Mouse (Mus musculus): ENCODE results near the gene Lyrm7. TPM values are rescaled to one million over a fixed set of nuclear protein-coding genes. Genes with fewer than 3 reads are reported as not detected.

Gene Lyrm7
- polyA plus RNA-seq, 1 experiment from 2014 or later = 8.6 TPM

- Histone ChIP-seq H3K4me1 (replicated peaks; ENCODE audit: control insufficient read depth, insufficient read depth, low read length) (peaks cover 13% of the 10 kb centered on the region; the same call in 1 of the 2 replicates), H3K27ac (ENCODE audit: low read depth, low read length) (no peak overlapping the region), H3K4me3 (ENCODE audit: low read depth, low read length) (no peak overlapping the region), H3K36me3 (ENCODE audit: control insufficient read depth, insufficient read depth, low read length) (no peaks in the 10 kb centered on the region), H3K4me2 (ENCODE audit: low read depth, low read length, severe bottlenecking) (no peak overlapping the region), H3K27me3 (ENCODE audit: control insufficient read depth, insufficient read depth, low read length) (no peaks in the 10 kb centered on the region), H3K9ac (ENCODE audit: low read length) (no peak overlapping the region), H3K9me3 (ENCODE audit: control insufficient read depth, low read length) (no peaks in the 10 kb centered on the region)
- DNase-seq (ENCODE audit: low spot score) (no peak), ATAC-seq (replicated peaks; ENCODE audit: low FRiP score) (no peak)
- 93% methylated on average over 5 of the region's 5 CpGs for WGBS
Measured at GRCm38 (mm10) chr11:54809582-54809981, 51.1 kb downstream of the Lyrm7 start.

GRCm38 (mm10) chr11:54808177-54808576, 52.5 kb downstream of the Lyrm7 start:
- Histone ChIP-seq H3K4me2 (ENCODE audit: low read depth, low read length, severe bottlenecking) (no peak overlapping the region), H3K4me1 (replicated peaks; ENCODE audit: control insufficient read depth, insufficient read depth, low read length) (peaks cover 10% of the 10 kb centered on the region; the same call in 1 of the 2 replicates), H3K36me3 (ENCODE audit: control insufficient read depth, insufficient read depth, low read length) (no peaks in the 10 kb centered on the region), H3K4me3 (ENCODE audit: low read depth, low read length) (no peak overlapping the region), H3K9ac (ENCODE audit: low read length) (no peak overlapping the region), H3K27me3 (ENCODE audit: control insufficient read depth, insufficient read depth, low read length) (no peaks in the 10 kb centered on the region), H3K27ac (ENCODE audit: low read depth, low read length) (no peak overlapping the region), H3K9me3 (ENCODE audit: control insufficient read depth, low read length) (no peaks in the 10 kb centered on the region)
- 84% methylated on average over 4 of the region's 4 CpGs for WGBS
- no peak for DNase-seq (ENCODE audit: low spot score)
- no peak for ATAC-seq (replicated peaks; ENCODE audit: low FRiP score)

DNA sequence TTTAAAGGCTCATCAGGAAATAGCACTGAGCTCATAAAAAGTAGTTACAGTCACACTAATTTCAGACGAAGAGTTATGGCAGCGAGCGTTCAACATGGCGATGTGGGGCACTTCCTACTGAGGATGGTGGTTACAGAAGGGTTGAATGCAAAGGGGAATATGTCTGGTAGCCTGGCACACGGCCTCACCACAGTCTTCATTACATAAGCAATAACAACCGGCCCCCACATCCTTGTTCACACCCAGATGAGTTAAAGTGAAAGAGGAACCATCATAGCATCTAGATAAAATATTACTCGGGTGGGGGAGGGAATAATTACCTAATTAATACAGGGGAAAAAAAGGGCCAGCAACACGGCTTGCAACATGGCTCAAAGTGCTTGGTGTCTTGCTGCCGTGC, 53.0 kb downstream of the Lyrm7 start:
- no peak overlapping the region for H3K4me2 ChIP-seq (ENCODE audit: low read depth, low read length, severe bottlenecking)
- no peak overlapping the region for H3K4me3 ChIP-seq (ENCODE audit: low read depth, low read length)
- ATAC-seq (replicated peaks; ENCODE audit: low FRiP score) (no peak), DNase-seq (ENCODE audit: low spot score) (no peak)
- H3K36me3 ChIP-seq (ENCODE audit: control insufficient read depth, insufficient read depth, low read length) = no peaks in the 10 kb centered on the region
- H3K4me1 ChIP-seq (replicated peaks; ENCODE audit: control insufficient read depth, insufficient read depth, low read length) = peaks cover 5% of the 10 kb centered on the region; the same call in 1 of the 2 replicates
- WGBS = 85% methylated on average over 9 of the region's 9 CpGs
- no peak overlapping the region for H3K9ac ChIP-seq (ENCODE audit: low read length)
- no peaks in the 10 kb centered on the region for H3K27me3 ChIP-seq (ENCODE audit: control insufficient read depth, insufficient read depth, low read length)
- no peaks in the 10 kb centered on the region for H3K9me3 ChIP-seq (ENCODE audit: control insufficient read depth, low read length)
- H3K27ac ChIP-seq (ENCODE audit: low read depth, low read length) = no peak overlapping the region

DNA sequence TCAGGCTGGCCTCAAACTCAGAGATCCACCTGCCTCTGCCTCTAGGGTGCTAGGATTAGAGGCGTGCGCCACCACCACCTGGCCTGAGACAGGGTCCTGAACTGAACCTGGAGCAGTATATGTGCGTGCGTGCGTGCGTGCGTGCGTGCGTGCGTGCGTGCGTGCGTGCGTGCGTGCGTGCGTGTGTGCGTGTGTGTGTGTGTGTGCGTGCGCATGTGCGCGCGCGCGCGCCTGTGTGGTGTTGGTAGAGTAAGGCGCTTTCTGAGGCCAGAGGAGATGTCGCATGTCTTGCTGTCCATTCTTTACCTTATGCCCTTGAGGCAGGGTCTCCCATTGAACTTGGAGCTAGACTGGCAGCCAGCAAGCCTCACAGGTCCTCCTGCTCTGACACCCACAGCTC, 53.8 kb downstream of the Lyrm7 start:
- no peaks in the 10 kb centered on the region for H3K27me3 ChIP-seq (ENCODE audit: control insufficient read depth, insufficient read depth, low read length)
- H3K9me3 ChIP-seq (ENCODE audit: control insufficient read depth, low read length) = no peaks in the 10 kb centered on the region
- no peak overlapping the region for H3K27ac ChIP-seq (ENCODE audit: low read depth, low read length)
- no peak overlapping the region for H3K4me2 ChIP-seq (ENCODE audit: low read depth, low read length, severe bottlenecking)
- ATAC-seq (replicated peaks; ENCODE audit: low FRiP score) (no peak), DNase-seq (ENCODE audit: low spot score) (no peak)
- WGBS = 89% methylated on average over 28 of the region's 28 CpGs
- H3K4me3 ChIP-seq (ENCODE audit: low read depth, low read length) = no peak overlapping the region
- no peaks in the 10 kb centered on the region for H3K36me3 ChIP-seq (ENCODE audit: control insufficient read depth, insufficient read depth, low read length)
- no peak overlapping the region for H3K9ac ChIP-seq (ENCODE audit: low read length)
- H3K4me1 ChIP-seq (replicated peaks; ENCODE audit: control insufficient read depth, insufficient read depth, low read length) = no peaks in the 10 kb centered on the region; the same call in 1 of the 2 replicates

GRCm38 (mm10) chr11:54805196-54805595, 55.5 kb downstream of the Lyrm7 start:
- 95% methylated on average over 4 of the region's 4 CpGs for WGBS
- H3K9me3 ChIP-seq (ENCODE audit: control insufficient read depth, low read length) = no peaks in the 10 kb centered on the region
- no peak for DNase-seq (ENCODE audit: low spot score)

DNA sequence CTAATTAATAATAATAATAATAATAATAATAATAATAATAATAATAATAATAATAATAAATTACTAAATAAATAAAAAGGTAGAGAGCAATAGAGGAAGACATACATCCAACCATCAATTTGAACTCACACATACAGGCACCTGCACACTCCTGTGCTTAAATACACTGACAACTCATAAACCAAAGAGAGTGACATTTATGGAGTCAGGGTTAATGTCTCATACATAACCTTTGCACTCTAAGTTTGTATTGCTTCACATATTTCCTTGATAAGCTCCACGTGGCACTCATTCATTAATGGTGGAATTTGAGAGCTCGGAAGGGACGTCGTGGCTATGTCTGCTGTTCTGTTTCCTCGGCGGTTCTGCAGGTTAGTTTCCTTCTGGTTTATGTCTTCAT, 58.1 kb downstream of the Lyrm7 start:
- H3K4me2 ChIP-seq (ENCODE audit: low read depth, low read length, severe bottlenecking) = no peak overlapping the region
- H3K27me3 ChIP-seq (ENCODE audit: control insufficient read depth, insufficient read depth, low read length) = no peaks in the 10 kb centered on the region
- 76% methylated on average over 6 of the region's 6 CpGs for WGBS
- no peak overlapping the region for H3K4me3 ChIP-seq (ENCODE audit: low read depth, low read length)
- no peaks in the 10 kb centered on the region for H3K36me3 ChIP-seq (ENCODE audit: control insufficient read depth, insufficient read depth, low read length)
- DNase-seq (ENCODE audit: low spot score) (no peak), ATAC-seq (replicated peaks; ENCODE audit: low FRiP score) (no peak)
- no peaks in the 10 kb centered on the region for H3K9me3 ChIP-seq (ENCODE audit: control insufficient read depth, low read length)
- H3K9ac ChIP-seq (ENCODE audit: low read length) = no peak overlapping the region
- no peaks in the 10 kb centered on the region for H3K4me1 ChIP-seq (replicated peaks; ENCODE audit: control insufficient read depth, insufficient read depth, low read length)
- no peak overlapping the region for H3K27ac ChIP-seq (ENCODE audit: low read depth, low read length)

More at GRCm38 (mm10) chr11:54805196-54805595, 55.5 kb downstream of the Lyrm7 start:
- ATAC-seq (replicated peaks; ENCODE audit: low FRiP score) = no peak
- no peaks in the 10 kb centered on the region for H3K4me1 ChIP-seq (replicated peaks; ENCODE audit: control insufficient read depth, insufficient read depth, low read length)
- H3K27ac ChIP-seq (ENCODE audit: low read depth, low read length) = no peak overlapping the region
- H3K9ac ChIP-seq (ENCODE audit: low read length) = no peak overlapping the region
- no peaks in the 10 kb centered on the region for H3K27me3 ChIP-seq (ENCODE audit: control insufficient read depth, insufficient read depth, low read length)
- no peak overlapping the region for H3K4me3 ChIP-seq (ENCODE audit: low read depth, low read length)
- no peaks in the 10 kb centered on the region for H3K36me3 ChIP-seq (ENCODE audit: control insufficient read depth, insufficient read depth, low read length)
- H3K4me2 ChIP-seq (ENCODE audit: low read depth, low read length, severe bottlenecking) = no peak overlapping the region

- no peaks in the 10 kb centered on the region for H3K9me3 ChIP-seq (ENCODE audit: control insufficient read depth, low read length)
- no peaks in the 10 kb centered on the region for H3K27me3 ChIP-seq (ENCODE audit: control insufficient read depth, insufficient read depth, low read length)
- no peak for DNase-seq (ENCODE audit: low spot score)
- 83% methylated on average over 6 of the region's 6 CpGs for WGBS
- no peak for ATAC-seq (replicated peaks; ENCODE audit: low FRiP score)
- no peaks in the 10 kb centered on the region for H3K4me1 ChIP-seq (replicated peaks; ENCODE audit: control insufficient read depth, insufficient read depth, low read length)
- no peak overlapping the region for H3K4me2 ChIP-seq (ENCODE audit: low read depth, low read length, severe bottlenecking)
- H3K9ac ChIP-seq (ENCODE audit: low read length) = no peak overlapping the region
- no peak overlapping the region for H3K27ac ChIP-seq (ENCODE audit: low read depth, low read length)
- H3K36me3 ChIP-seq (ENCODE audit: control insufficient read depth, insufficient read depth, low read length) = no peaks in the 10 kb centered on the region
- no peak overlapping the region for H3K4me3 ChIP-seq (ENCODE audit: low read depth, low read length)
Measured at GRCm38 (mm10) chr11:54801791-54802558, 58.7 kb downstream of the Lyrm7 start.

DNA sequence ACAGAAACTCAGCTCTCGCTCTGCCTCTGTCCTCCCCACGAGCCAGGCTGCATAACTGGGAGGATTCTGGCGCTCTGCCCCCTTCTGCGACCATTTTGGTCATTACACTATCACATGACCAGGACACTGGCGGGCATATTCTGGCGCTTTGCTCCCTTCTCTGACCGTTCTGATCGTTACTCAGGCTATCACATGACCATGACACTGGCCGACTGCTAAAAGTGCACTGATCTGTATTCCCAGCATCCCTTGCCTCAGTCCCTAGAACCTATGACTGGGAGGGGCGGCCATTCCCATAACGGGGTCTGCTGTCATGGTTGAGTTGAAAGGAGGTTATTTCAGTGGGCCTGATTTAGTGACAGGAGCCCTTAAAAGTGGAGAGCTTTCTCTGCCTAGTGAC, 64.2 kb downstream of the Lyrm7 start:
- no peak overlapping the region for H3K27ac ChIP-seq (ENCODE audit: low read depth, low read length)
- no peak for DNase-seq (ENCODE audit: low spot score)
- no peak overlapping the region for H3K9ac ChIP-seq (ENCODE audit: low read length)
- H3K36me3 ChIP-seq (ENCODE audit: control insufficient read depth, insufficient read depth, low read length) = no peaks in the 10 kb centered on the region
- H3K4me1 ChIP-seq (replicated peaks; ENCODE audit: control insufficient read depth, insufficient read depth, low read length) = peaks cover 2% of the 10 kb centered on the region; the same call in 1 of the 2 replicates
- no peak overlapping the region for H3K4me3 ChIP-seq (ENCODE audit: low read depth, low read length)
- WGBS = 87% methylated on average over 11 of the region's 11 CpGs
- no peak overlapping the region for H3K4me2 ChIP-seq (ENCODE audit: low read depth, low read length, severe bottlenecking)
- no peaks in the 10 kb centered on the region for H3K9me3 ChIP-seq (ENCODE audit: control insufficient read depth, low read length)
- no peaks in the 10 kb centered on the region for H3K27me3 ChIP-seq (ENCODE audit: control insufficient read depth, insufficient read depth, low read length)
- no peak for ATAC-seq (replicated peaks; ENCODE audit: low FRiP score)

GRCm38 (mm10) chr11:54794678-54795077, 66.0 kb downstream of the Lyrm7 start:
- no peaks in the 10 kb centered on the region for H3K36me3 ChIP-seq (ENCODE audit: control insufficient read depth, insufficient read depth, low read length)
- no peak for ATAC-seq (replicated peaks; ENCODE audit: low FRiP score)
- H3K4me3 ChIP-seq (ENCODE audit: low read depth, low read length) = no peak overlapping the region
- H3K27ac ChIP-seq (ENCODE audit: low read depth, low read length) = no peak overlapping the region
- H3K9ac ChIP-seq (ENCODE audit: low read length) = no peak overlapping the region
- WGBS = 87% methylated on average over 3 of the region's 3 CpGs
- no peaks in the 10 kb centered on the region for H3K9me3 ChIP-seq (ENCODE audit: control insufficient read depth, low read length)
- no peaks in the 10 kb centered on the region for H3K27me3 ChIP-seq (ENCODE audit: control insufficient read depth, insufficient read depth, low read length)
- no peak overlapping the region for H3K4me2 ChIP-seq (ENCODE audit: low read depth, low read length, severe bottlenecking)
- no peak for DNase-seq (ENCODE audit: low spot score)
- H3K4me1 ChIP-seq (replicated peaks; ENCODE audit: control insufficient read depth, insufficient read depth, low read length) = peaks cover 2% of the 10 kb centered on the region; the same call in 1 of the 2 replicates
